Mouse (Mus musculus) myocyte (in vitro differentiated cells): ENCODE results near the gene Sgta. TPM values are rescaled to one million over a fixed set of nuclear protein-coding genes. Genes with fewer than 3 reads are reported as not detected.
A peak's percentile ranks its signal among the peaks of the same experiment; 100 is the strongest.

Experiments used
- H3K27me3 ChIP-seq: one replicate; pipeline ENCODE4 v1.6.1; 2011; ENCODE audit not compliant: control insufficient read depth, insufficient read depth, insufficient read length
- H3K36me3 ChIP-seq: one replicate; pipeline ENCODE4 v1.6.1; 2011; ENCODE audit not compliant: control insufficient read depth, insufficient read depth
- H3K4me2 ChIP-seq: one replicate; pipeline ENCODE4 v1.6.1; 2011; ENCODE audit warnings: low read depth, control low read depth
- H3K4me3 ChIP-seq: one replicate; pipeline ENCODE4 v1.5.1; 2011; ENCODE audit warnings: mild to moderate bottlenecking, control low read depth, moderate library complexity
- H3K79me2 ChIP-seq: one replicate; pipeline ENCODE4 v1.6.1; 2011; ENCODE audit not compliant: control insufficient read depth, insufficient read depth
- H3ac ChIP-seq: one replicate; pipeline ENCODE4 v1.6.1; 2011; ENCODE audit not compliant: control insufficient read depth, insufficient read length
- CEBPB ChIP-seq: IDR thresholded peaks from 2 replicates; pipeline ENCODE4 v1.6.1; 2011; ENCODE audit warnings: mild to moderate bottlenecking, moderate library complexity; ENCODE audit not compliant: poor library complexity, insufficient read depth, severe bottlenecking
- E2F4 ChIP-seq: IDR thresholded peaks from one replicate; pipeline ENCODE4 v1.6.1; 2011; ENCODE audit warnings: mild to moderate bottlenecking, control low read depth, moderate library complexity; ENCODE audit not compliant: insufficient read depth
- MAX ChIP-seq: IDR thresholded peaks from one replicate; pipeline ENCODE4 v1.6.1; 2011; ENCODE audit warnings: low read depth, mild to moderate bottlenecking, control low read depth
- MYOD1 ChIP-seq, 3 experiments: IDR thresholded peaks; one replicate each; pipeline ENCODE4 v1.6.1; 2011; ENCODE audit warnings: control low read depth in 2 of 3, low read depth in 2 of 3, mild to moderate bottlenecking in 2 of 3, moderate library complexity in 1 of 3; ENCODE audit not compliant: insufficient read length in 2 of 3, control insufficient read depth in 1 of 3
- MYOG ChIP-seq, 3 experiments: IDR thresholded peaks; one replicate each; pipeline ENCODE4 v1.6.1; 2011; ENCODE audit warnings: control low read depth in 2 of 3, low read depth in 2 of 3, mild to moderate bottlenecking in 2 of 3; ENCODE audit not compliant: insufficient read length in 2 of 3, control insufficient read depth in 1 of 3, insufficient read depth in 1 of 3
- POLR2A ChIP-seq: IDR thresholded peaks from one replicate; pipeline ENCODE4 v1.6.1; 2011; ENCODE audit warnings: low read depth, mild to moderate bottlenecking, control low read depth, moderate library complexity; ENCODE audit not compliant: insufficient read length
- POLR2AphosphoS2 ChIP-seq: IDR thresholded peaks from one replicate; pipeline ENCODE4 v1.6.1; 2011; ENCODE audit warnings: low read depth, control low read depth; ENCODE audit not compliant: insufficient read length
- REST ChIP-seq: IDR thresholded peaks from one replicate; pipeline ENCODE4 v1.6.1; 2011; ENCODE audit warnings: mild to moderate bottlenecking, control low read depth, moderate library complexity; ENCODE audit not compliant: insufficient read depth, insufficient read length
- SRF ChIP-seq: IDR thresholded peaks from one replicate; pipeline ENCODE4 v1.6.1; 2011; ENCODE audit warnings: low read depth; ENCODE audit not compliant: control insufficient read depth, insufficient read length
- TCF12 ChIP-seq: IDR thresholded peaks from one replicate; pipeline ENCODE4 v1.6.1; 2011; ENCODE audit warnings: mild to moderate bottlenecking, control low read depth; ENCODE audit not compliant: poor library complexity, insufficient read depth, severe bottlenecking
- TCF3 ChIP-seq: IDR thresholded peaks from one replicate; pipeline ENCODE4 v1.6.1; 2011; ENCODE audit warnings: low read depth, control low read depth; ENCODE audit not compliant: insufficient read length
- USF1 ChIP-seq: IDR thresholded peaks from one replicate; pipeline ENCODE4 v1.6.1; 2011; ENCODE audit warnings: low read depth, mild to moderate bottlenecking, control low read depth, moderate library complexity
- polyA plus RNA-seq: library from polyadenylated mRNA; unstranded; fragments of >200 nt; fragmentation: generic; extraction: Trizol; gene quantifications from one replicate; pipeline ENCODE4 v1.2.1, GENCODE M21; 2012; ENCODE audit warnings: missing spikeins

Gene Sgta
- polyA plus RNA-seq, 1 experiment, result 192 TPM

DNA sequence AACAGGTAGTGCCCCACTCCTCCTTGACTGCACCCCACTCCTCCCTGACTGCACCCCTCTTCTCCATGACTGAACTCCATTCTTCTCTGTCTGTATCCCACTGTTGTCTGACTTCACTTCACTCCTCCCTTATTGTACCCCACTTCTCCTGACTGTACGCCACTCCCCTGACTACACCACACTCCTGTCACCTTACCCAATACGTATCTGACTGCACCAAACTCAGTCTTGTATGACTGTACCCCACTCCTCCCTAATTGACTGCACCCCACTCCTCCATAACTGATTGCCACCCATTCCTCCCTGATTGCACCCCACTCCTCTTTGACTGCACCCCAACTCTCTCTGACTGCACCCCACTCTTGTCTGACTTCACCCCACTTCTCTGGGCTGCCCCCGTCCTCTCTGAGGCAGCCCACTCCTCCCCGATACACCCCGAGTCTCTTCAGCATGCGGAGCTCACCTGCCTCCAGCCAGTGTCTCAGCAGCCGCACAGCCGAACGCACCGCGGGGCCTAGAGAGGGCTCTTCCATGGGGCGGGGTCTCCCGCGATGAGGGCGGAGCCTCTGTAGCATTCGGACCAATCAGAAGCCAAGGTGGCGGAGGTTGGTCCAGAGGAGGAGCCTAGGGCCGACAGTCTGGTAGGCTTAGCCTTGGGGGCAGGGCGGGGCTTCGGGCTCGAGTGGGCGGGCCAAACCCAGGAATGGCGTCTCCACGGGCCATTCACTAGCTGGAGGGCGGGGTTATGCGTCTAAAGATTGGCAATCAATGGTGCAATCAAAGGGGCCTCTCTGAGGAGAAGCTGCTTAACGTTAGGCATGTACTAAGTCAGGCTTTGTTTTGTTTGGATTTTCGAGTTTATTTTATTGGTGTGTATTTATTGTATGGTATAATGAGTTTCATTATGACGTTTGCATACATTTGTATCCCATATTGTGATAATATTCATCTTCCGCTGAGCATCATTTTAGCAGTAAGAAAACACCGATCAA, 45.3 kb downstream of the Sgta start, which contains the start of gene Gng7:
Gene Gng7, minus strand, starts transcription at position 553 of the 992 bp plus-strand sequence.
- peak within 1 kb of the TSS; percentile 27 for H3K4me2 ChIP-seq

GRCm38 (mm10) chr10:81010851-81011250, 49.1 kb downstream of the Sgta start:
- Histone ChIP-seq H3K79me2 (no peaks in the 10 kb centered on the region), H3K27me3 (peaks cover 15% of the 10 kb centered on the region), H3ac (no peak overlapping the region), H3K4me2 (no peak overlapping the region), H3K4me3 (no peak overlapping the region), H3K36me3 (no peaks in the 10 kb centered on the region)
- TF ChIP-seq POLR2A (no peak), MYOG (IDR thresholded peaks at IDR 0.05; ENCODE audit: control insufficient read depth in 1 of 3, insufficient read depth in 1 of 3, insufficient read length in 2 of 3, low read depth in 2 of 3) (no peak), TCF3 (no peak), POLR2AphosphoS2 (no peak), MYOD1 (IDR thresholded peaks at IDR 0.05; ENCODE audit: control insufficient read depth in 1 of 3, insufficient read length in 2 of 3, low read depth in 2 of 3) (no peak), USF1 (no peak), SRF (no peak), CEBPB (no peak), MAX (no peak), E2F4 (no peak), REST (no peak), TCF12 (no peak)

More for the DNA sequence above, 45.3 kb downstream of the Sgta start, which contains the start of gene Gng7:
- Histone ChIP-seq H3K79me2 (no peaks in the 10 kb centered on the region), H3K27me3 (peaks cover 8% of the 10 kb centered on the region), H3ac (no peak within 1 kb of the TSS), H3K4me3 (no peak within 1 kb of the TSS), H3K36me3 (no peaks in the 10 kb centered on the region)
- TF ChIP-seq USF1, result no peak
- TF ChIP-seq TCF3, result no peak
- no peak for TF ChIP-seq TCF12
- no peak for TF ChIP-seq MYOG (IDR thresholded peaks at IDR 0.05; ENCODE audit: control insufficient read depth in 1 of 3, insufficient read depth in 1 of 3, insufficient read length in 2 of 3, low read depth in 2 of 3)
- no peak for TF ChIP-seq MYOD1 (IDR thresholded peaks at IDR 0.05; ENCODE audit: control insufficient read depth in 1 of 3, insufficient read length in 2 of 3, low read depth in 2 of 3)
- no peak for TF ChIP-seq SRF
- TF ChIP-seq CEBPB, result no peak
- TF ChIP-seq REST, result no peak
- no peak for TF ChIP-seq MAX
- TF ChIP-seq POLR2A, result no peak
- no peak for TF ChIP-seq E2F4
- no peak for TF ChIP-seq POLR2AphosphoS2

DNA sequence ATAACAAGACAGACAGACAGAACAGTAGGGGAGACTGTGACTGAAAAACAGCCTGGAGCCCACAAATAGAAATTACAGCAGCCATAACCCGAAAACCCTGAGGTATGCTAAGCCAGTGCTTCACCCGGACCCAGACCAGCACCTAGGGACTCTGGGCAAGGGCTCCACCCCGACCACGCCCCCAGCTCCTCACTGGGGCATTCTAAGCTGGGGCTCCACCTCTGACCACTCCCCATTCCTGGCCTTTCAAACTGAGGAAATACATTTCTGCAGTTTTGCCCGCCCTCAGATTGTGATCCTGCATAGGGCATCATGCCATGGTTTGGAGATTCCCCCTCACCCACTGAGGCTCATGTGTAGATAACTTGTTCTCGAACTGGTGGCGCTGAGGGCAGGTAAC, 52.7 kb downstream of the Sgta start:
- Histone ChIP-seq H3K36me3 (no peaks in the 10 kb centered on the region), H3K79me2 (no peaks in the 10 kb centered on the region), H3ac (no peak overlapping the region), H3K4me3 (no peak overlapping the region), H3K27me3 (peaks cover 22% of the 10 kb centered on the region), H3K4me2 (peak overlapping the region; percentile 27)
- TF ChIP-seq MAX (no peak), TCF3 (no peak), TCF12 (no peak), E2F4 (no peak), MYOD1 (IDR thresholded peaks at IDR 0.05; ENCODE audit: control insufficient read depth in 1 of 3, insufficient read length in 2 of 3, low read depth in 2 of 3) (no peak), SRF (no peak), REST (no peak), CEBPB (no peak), POLR2A (no peak), POLR2AphosphoS2 (no peak), MYOG (IDR thresholded peaks at IDR 0.05; ENCODE audit: control insufficient read depth in 1 of 3, insufficient read depth in 1 of 3, insufficient read length in 2 of 3, low read depth in 2 of 3) (no peak), USF1 (no peak)

DNA sequence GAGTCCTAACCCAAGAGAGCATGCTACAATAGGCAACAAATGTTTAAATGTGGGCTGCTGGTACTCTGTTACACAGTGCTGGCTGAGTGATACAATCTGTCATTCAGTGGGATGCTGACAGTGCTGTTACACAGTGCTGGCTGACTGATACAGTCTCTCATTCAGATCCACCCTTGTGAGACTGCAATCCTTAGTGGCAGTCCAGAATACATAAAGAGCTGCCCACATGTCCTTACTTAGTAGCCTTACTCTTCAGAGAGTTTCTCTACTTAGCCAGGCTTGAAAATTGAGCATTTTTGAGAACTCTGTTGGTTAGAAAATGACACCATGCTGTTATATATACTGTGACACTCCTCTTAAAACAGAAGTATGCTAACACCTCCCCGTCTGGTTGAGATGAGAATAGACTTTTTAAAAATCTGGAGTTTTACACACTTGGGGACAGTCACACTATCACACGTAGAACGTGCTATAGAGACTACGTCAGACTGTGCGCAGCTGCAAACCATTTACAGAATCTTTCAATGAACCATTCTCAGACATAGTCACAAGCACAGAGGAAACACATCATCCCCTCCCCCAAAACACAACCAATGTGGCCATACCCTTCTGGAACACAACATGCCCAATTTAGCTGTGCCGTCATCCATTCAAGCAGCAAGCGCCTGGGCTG, 53.8 kb downstream of the Sgta start:
- Histone ChIP-seq H3ac (no peak overlapping the region), H3K4me3 (no peak overlapping the region), H3K27me3 (peaks cover 33% of the 10 kb centered on the region), H3K36me3 (no peaks in the 10 kb centered on the region), H3K79me2 (no peaks in the 10 kb centered on the region), H3K4me2 (no peak overlapping the region)
- TF ChIP-seq CEBPB (no peak), POLR2A (no peak), MYOD1 (IDR thresholded peaks at IDR 0.05; ENCODE audit: control insufficient read depth in 1 of 3, insufficient read length in 2 of 3, low read depth in 2 of 3) (no peak), MAX (no peak), REST (no peak), SRF (no peak), E2F4 (no peak), TCF12 (no peak), MYOG (IDR thresholded peaks at IDR 0.05; ENCODE audit: control insufficient read depth in 1 of 3, insufficient read depth in 1 of 3, insufficient read length in 2 of 3, low read depth in 2 of 3) (no peak), USF1 (no peak), TCF3 (no peak)
